Mouse (Mus musculus): ENCODE data around the gene Plxna2.

Plxna2 gene

DNA sequence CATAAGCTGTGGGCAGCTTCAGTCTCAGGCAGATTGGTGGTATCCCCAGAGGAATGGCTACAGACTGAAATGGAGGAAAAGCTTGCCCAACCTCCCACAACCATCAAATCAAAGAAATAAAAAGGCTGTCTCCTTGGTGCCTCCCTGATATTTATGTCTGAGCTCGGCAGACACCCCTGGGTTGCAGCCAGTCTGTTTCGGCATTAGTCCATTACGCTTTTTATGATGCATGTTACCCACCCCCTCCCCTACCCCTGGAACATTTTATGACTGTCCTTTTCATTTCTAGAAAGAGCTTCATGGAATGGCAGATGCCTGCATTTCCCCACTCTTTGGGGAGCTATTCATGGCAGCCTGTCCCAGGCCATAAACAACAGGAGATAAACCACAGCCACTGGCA, 47.7 kb downstream of the Plxna2 start:
- no peak for DNase-seq

DNA sequence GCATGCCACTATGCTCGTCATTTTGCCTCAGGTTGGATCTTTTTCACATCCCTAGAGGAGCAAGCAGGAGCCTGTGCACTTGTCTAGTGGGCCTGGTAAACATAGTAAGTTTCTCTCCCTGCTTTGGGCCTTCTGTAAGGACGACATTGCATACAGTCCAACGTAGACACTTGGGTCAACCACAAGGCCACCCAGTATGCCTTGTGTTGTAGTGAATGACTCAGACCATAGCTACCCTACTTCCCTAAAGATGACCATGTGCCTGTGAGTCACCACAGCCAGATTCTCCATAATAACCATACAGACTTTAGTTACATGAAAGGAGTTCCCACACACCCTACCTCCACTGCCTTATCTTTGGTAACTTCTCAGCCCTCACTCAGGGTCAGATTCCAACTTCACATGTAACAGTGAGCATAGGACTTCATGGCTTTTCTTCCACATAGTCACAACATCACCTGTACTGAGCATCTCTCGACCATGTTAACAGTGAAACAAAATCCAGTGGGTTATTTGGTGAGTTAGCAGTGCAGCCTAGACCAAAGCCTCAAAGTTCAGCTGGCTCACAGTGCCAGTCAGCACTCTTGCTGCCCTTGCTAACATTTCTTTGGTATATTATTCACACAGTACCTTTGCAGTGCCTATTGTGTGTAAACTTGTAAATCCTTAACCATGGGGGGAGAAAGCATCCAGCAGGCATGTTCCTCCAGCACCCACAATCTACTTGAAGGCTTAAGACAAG, 53.9 kb downstream of the Plxna2 start:
- DNase-seq, result no peak

GRCm38 (mm10) chr1:194672525-194672894, 54.5 kb downstream of the Plxna2 start:
- DNase-seq, result no peak

DNA sequence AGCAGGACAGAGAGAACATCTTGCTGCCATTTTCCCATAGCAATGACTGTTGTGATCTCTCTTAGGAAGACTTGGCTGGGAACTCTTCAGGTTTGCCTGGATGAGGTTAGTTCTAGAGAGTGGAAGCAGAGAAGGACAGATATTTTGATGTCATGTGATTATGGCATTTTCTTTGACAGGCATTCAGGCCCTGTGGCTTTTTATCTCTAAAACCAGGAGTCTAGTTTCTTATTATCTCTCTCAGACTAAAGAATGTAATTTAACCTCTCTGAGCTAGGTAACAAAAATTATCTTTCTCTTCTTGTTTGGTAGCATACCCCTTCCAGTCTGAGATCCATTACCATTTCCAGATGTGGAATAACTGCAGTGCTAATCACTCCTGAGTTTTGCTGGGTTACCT, 55.2 kb downstream of the Plxna2 start:
- no peak for DNase-seq

DNA sequence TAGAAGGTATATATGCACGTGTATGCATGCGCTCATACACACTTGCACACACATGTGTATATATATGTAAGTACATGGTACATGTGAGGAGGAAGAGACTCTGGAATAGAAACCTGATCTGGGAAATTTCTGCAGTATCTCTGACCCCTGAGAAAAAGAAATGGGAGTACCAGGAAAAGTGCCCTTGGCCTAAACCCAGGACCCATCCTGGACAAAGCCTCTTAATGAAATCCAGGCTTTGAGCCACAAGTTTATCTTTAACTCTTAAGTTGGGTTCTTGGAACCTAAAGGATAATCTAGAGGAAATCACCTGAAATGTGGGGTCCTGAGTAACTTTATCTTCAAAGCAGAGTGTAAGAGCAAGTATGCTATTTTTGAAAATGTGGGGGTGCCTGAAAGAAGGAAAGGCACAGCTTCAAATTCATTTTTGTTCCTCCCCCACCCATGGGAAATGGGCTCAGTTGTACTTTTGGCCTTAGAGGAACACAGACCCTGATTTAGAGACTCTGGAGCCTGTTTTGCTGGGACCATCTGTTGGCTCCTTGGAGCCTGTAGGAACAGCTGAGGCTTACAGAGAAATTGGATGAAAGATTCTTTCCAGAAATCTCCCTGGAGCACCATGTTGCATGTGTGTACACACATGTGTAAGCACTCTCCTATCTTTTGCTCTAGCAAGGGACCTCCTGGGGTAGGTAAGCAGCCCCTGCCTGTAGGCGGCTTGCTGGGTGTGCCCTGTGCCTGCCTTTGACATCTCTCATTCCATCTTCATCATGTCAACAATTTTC, 57.3 kb downstream of the Plxna2 start:
- DNase-seq, result peak in 1 of 2 experiments; percentile 20

- no peak for DNase-seq
Measured at GRCm38 (mm10) chr1:194675891-194676200, 57.8 kb downstream of the Plxna2 start.

- no peak for DNase-seq
Measured at GRCm38 (mm10) chr1:194677878-194678277, 59.9 kb downstream of the Plxna2 start.

- no peak for DNase-seq
Measured at GRCm38 (mm10) chr1:194679147-194679546, 61.1 kb downstream of the Plxna2 start.

DNA sequence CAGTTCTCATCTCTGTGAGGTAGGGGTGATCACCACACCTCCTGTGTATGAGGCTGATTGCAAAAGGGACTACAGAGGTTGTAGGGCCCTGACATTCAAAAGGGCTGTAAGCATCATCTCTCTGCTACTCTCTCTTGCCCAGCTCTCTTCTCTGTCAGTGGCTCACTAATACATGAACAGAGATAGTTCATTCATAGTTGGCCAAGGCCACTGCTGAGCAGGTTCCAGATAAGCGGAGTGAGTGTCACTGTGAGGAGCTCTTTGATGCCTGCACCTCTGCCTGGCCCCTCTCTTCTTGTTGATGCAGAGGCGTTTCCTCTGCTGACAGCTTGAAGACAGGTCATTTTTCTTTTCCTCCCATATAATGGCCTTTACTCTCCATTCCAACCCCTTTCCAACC, 62.1 kb downstream of the Plxna2 start:
- no peak for DNase-seq

- DNase-seq, result peak; percentile 79 to 88
Measured at GRCm38 (mm10) chr1:194682021-194682420, 64.0 kb downstream of the Plxna2 start.

DNA sequence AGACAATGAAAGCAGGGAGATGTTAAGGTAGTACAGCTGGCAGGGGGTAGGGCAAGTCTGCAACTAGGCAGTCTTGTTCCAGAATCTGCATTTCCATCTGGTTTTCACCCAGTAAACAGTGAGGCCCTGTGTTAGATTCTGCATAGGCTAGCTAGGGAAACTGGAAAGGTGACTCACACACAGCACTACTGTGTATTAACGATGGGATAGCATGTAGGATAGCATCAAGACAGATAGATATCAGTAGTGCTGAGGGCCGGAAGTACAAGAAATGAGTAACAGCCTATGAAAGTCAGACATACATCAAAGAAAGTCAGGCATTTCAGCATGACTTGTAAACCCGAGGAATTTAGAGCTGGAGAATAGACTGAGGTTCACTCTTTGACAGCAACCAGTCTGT, 65.1 kb downstream of the Plxna2 start:
- no peak for DNase-seq

GRCm38 (mm10) chr1:194685896-194686295, 67.9 kb downstream of the Plxna2 start:
- no peak for DNase-seq

GRCm38 (mm10) chr1:194687746-194688145, 69.7 kb downstream of the Plxna2 start:
- no peak for DNase-seq

DNA sequence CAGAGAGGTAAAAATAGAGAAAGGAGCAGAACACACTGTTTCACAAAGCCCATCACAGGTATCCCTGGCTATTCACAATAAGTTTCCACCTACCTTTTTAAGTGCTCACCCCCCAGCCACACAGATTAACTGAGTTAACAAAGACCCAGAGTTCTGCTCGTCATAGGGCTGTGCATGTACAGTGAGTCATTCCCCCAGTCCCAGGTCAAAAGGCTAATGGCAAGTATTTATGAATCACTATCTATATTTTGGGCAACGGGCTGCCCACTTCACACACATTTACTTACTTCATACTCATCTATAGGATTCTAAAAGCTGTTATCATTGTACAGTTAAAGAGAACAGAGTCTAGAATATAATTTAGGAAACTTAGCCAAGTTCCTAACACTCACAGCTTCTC, 70.1 kb downstream of the Plxna2 start:
- DNase-seq, result no peak

DNA sequence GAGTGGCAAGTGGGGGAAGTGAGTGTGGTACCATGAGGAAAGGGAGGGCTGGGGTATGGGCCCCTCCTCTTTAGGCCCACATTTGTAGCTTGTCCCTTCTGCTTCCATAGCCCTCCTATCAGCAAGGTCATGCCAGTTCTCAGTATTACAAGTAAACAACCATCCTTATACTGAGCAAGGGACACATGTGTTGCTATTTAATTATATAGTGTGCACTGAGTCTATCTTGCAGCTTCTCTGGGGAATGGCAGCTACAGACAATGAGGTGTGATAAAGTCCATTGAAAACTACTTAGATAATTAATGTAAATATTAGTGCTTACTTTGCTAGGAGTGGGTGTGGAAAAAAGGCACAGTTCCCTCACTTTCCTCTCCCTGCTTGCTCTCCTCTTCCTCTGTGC, 75.0 kb downstream of the Plxna2 start:
- DNase-seq, result no peak

GRCm38 (mm10) chr1:194693488-194693887, 75.5 kb downstream of the Plxna2 start:
- DNase-seq, result no peak

DNA sequence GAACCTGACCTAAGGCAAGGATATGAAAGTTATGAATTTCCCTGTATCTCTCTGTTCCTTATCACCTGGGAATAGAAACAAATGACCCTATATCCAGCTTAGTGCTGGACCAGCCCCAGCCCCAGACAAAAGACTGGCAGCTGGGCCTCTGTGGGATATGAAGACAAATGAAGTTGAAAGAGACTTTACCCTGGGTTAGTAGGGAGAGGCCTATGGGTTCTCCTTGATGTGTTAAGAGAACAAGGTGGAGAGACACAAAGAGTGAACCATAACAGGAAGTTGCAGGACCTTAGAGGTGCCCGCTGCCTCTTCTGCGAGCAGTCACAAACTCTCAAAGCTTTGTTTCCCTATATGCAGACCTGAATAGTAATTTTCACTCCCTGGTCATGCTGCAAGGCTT, 76.8 kb downstream of the Plxna2 start:
- no peak for DNase-seq

DNA sequence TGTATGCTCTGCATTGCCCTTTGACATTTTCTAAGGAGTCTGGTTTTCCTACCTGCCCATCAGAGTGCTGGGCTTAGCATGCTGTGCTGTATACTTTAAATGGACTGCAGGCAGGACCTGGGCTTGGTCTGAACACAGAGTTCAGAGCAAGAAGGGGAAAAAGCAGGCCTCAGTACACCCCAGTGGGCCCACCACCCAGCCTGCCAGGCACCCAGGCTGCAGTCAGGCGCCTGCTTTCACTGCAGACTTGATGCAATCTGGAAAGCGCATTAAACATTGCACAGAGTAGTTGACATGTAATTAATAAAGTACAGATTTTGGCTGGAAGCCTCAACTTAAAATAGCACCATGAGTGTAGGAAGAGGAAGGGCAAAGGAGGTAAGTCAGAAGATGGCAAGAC, 79.4 kb downstream of the Plxna2 start:
- DNase-seq, result no peak

DNA sequence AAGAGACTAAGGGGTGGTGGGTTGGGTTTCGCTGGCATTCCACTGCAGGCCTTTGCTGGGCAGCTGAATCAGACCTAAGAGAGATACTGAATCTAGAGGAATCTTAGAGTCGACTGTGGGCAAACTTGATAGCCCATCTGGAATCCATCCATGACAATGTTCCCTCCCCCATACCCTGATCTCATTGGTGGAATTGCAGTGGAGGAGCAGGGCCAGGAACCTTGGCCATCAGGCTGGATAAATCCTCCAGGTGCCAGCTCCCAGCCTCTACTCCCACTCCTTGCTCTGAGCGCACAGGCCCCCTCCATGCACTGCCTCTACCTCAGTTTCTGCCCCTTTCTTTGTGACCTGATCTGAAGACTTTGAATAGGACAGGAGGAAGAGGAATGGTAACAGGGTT, 81.3 kb downstream of the Plxna2 start:
- no peak for DNase-seq

DNA sequence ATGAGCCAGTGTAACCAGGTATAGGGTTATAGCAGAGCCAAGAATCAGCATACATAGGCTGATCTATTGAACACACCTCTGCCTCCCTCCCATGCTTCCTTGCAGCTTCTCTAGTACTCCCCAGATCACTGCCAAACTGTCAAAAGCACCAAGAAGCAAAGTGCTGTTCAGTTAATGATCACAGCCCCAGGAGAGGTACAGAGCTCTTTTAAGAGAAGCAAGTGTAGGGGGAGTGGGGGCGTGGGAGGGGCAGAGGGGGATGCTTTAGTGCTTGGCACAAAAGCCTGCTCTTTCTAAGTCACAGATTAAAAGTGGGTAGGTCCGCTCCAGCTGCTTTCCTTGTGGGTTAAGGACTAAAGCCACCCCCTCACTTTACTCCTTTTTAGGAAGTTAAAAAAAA, 85.2 kb downstream of the Plxna2 start:
- no peak for DNase-seq

GRCm38 (mm10) chr1:194704171-194704855, 86.3 kb downstream of the Plxna2 start:
- DNase-seq, result no peak

DNA sequence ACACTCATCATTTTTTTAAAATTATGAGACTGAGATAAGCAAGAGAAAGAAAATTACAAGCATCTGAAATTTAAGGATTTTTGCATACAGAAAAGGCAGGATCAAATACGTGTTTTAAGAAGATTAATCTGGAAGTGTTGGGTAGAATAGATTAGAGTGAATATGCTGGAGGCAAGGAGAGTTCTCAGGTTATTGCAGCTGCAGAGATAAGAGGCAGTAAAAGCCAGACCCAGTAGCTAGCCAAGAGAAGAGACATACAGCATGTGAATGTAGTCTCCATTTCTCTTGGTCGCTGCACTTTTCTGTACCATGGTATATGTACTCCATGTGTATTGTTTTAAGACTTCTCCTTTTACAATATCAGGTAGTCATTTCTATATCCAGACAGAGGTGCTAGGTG, 88.5 kb downstream of the Plxna2 start:
- no peak for DNase-seq

DNA sequence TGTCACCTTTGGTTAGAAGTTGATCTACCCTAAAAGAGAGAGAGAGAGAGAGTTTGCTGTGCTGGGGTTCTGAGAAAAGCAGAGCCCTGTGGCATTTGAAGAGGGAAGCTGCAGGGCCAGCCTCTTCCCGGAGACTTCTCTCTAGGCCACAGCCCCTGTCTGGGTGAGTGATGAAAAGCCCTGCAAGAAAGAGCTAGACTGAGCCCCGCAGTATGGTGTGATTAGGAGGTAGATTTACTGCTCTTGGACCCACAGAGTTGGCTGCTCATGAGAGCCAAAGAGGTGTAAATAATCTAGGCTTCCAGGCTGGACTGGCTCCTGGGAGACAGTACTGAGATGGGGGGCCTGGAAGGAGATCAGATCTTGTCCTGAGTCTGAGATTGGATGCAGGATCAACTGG, 94.4 kb downstream of the Plxna2 start:
- DNase-seq, result no peak

All from cerebellum, postnatal 25 days (tissue).